Mouse (Mus musculus): ENCODE data around the gene Zfp493. TPM values are rescaled to one million over a fixed set of nuclear protein-coding genes. Genes with fewer than 3 reads are reported as not detected.
"Not testable (repeated sequence)": the region's sequence is repeated elsewhere in the genome, so short reads cannot be mapped to it uniquely, and the experiment has no call there.

Zfp493 gene
- polyA plus RNA-seq (2014; fragmentation: Nextera tagmentation; extraction: Ambion mirVana): 3.8 and 5.5 TPM in 2 replicates

DNA sequence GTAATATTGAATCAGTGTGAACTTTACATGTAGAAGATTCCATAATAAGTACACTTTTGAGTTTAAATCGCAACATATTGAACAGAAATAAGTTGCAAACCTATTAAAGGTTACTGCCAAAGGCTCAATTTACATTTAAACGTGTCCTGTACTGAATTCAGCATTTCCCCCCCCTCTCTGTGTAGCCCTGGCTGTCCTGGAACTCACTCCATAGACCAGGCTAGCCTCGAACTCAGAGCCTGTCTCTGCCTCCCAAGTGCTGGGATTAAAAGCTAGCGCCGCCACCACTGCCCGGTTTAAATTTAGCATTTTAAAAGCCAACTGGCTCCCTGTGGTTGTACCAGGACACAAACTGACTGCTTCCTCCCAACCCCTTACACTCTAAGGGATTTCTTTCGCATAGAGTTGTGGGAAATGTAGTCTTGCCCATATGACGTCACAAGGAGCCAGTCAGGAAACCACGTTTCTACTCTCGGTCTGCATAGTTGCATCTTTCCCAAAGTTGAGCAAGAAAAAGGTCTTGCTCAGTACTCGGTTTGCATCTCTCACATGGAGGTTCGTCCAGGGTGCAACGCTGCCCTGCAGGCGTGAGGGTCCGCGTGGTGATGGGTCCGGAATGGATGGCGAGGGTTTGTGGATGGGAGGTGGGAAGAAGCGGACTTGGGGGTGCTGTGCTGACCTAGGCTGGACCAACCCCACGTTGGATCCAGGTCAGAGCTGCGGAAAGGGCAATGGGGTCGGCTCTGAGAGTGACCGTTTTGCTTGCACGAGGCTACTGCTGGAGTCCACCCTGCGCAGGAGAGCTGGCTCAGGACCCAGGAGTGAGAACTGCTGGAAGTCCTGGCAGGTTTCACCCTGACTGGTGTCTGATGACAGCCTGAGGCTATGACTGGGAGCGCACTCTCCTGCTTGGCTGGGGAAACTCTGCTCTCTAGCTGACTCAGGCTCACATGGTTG, at the start of gene Zfp493:
Gene Zfp493 (plus strand): TSS at position 429 of the 957 bp plus-strand sequence.
- Histone ChIP-seq H3K4me1 (ENCODE audit: control insufficient read depth, insufficient read depth, low read length) (no peaks in the 10 kb centered on the region), H3K27ac (replicated peaks; ENCODE audit: low read depth, low read length) (no peak within 1 kb of the TSS), H3K36me3 (replicated peaks; ENCODE audit: control insufficient read depth, insufficient read depth, low read depth, low read length) (no peaks in the 10 kb centered on the region), H3K4me3 (ENCODE audit: low read depth, low read length) (peak within 1 kb of the TSS; percentile 47), H3K4me2 (ENCODE audit: low read depth, low read length) (peak within 1 kb of the TSS; percentile 65), H3K9ac (replicated peaks; ENCODE audit: low read length) (peak within 1 kb of the TSS; percentile 68), H3K27me3 (ENCODE audit: control insufficient read depth, insufficient read depth, low read length) (no peaks in the 10 kb centered on the region), H3K9me3 (replicated peaks; ENCODE audit: control insufficient read depth, low read length) (no peaks in the 10 kb centered on the region)
- ATAC-seq (replicated peaks; ENCODE audit: insufficient number of reproducible peaks, low FRiP score, low TSS enrichment, low read depth) (peak; percentile 94), DNase-seq (ENCODE audit: low spot score) (peak; percentile 89)
- 6% methylated on average over 26 of the region's 26 CpGs for WGBS

DNA sequence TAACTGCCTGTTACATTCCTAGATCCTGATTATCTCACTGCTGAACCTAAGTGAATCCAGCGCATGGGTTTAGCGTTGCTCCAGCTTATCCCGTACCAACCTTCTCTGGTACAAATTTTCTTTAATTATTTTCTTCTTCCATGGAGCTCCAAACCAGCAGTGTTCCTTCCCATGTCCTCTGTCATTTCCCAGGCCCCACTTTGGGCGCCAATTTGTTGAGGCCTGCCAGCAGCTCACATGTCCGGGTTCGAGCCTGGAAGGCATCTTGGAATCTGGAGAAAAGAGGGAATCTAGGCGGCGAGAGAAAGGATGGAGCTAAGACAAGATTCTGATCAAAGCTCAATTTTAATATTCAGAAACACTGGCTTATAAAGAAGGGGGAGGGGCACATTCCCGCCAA, 45.1 kb upstream of the Zfp493 start:
- not testable (repeated sequence) for H3K9ac ChIP-seq (replicated peaks; ENCODE audit: low read length); H3K4me1 ChIP-seq (ENCODE audit: control insufficient read depth, insufficient read depth, low read length); H3K4me3 ChIP-seq (ENCODE audit: low read depth, low read length); DNase-seq (ENCODE audit: low spot score); H3K27ac ChIP-seq (replicated peaks; ENCODE audit: low read depth, low read length); H3K36me3 ChIP-seq (replicated peaks; ENCODE audit: control insufficient read depth, insufficient read depth, low read depth, low read length); ATAC-seq (replicated peaks; ENCODE audit: insufficient number of reproducible peaks, low FRiP score, low TSS enrichment, low read depth); H3K4me2 ChIP-seq (ENCODE audit: low read depth, low read length); H3K27me3 ChIP-seq (ENCODE audit: control insufficient read depth, insufficient read depth, low read length); H3K9me3 ChIP-seq (replicated peaks; ENCODE audit: control insufficient read depth, low read length)
- 90% methylated on average over 9 of the region's 9 CpGs for WGBS

DNA sequence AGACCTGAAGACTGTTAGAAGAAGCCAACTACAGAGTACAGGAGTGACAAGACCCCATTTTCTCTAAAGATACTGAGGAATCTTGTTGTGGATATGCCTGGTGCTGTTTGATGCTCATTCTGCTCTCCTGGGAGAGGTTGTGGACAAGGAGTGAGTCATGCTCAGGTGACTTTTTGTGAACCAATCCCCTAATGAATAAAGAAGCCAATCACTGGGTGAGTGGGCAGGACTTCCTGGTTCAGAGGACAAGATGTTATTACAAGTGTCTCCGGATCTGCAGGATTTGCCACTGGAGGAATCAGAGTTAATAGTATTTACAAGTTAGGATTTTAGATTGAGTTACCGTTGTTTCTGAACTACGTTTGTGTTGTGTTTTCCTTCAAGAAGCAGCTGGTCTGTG, 36.6 kb upstream of the Zfp493 start:
- WGBS: 86% methylated on average over 3 of the region's 3 CpGs
- Histone ChIP-seq H3K9ac (replicated peaks; ENCODE audit: low read length) (no peak overlapping the region), H3K9me3 (replicated peaks; ENCODE audit: control insufficient read depth, low read length) (no peaks in the 10 kb centered on the region)

GRCm38 (mm10) chr13:67743896-67744295, 35.6 kb upstream of the Zfp493 start:
- H3K4me1 ChIP-seq (ENCODE audit: control insufficient read depth, insufficient read depth, low read length): no peaks in the 10 kb centered on the region
- no peak overlapping the region for H3K9ac ChIP-seq (replicated peaks; ENCODE audit: low read length)
- H3K4me2 ChIP-seq (ENCODE audit: low read depth, low read length): no peak overlapping the region
- DNase-seq (ENCODE audit: low spot score): no peak
- no peaks in the 10 kb centered on the region for H3K36me3 ChIP-seq (replicated peaks; ENCODE audit: control insufficient read depth, insufficient read depth, low read depth, low read length)
- H3K27me3 ChIP-seq (ENCODE audit: control insufficient read depth, insufficient read depth, low read length): no peaks in the 10 kb centered on the region
- H3K9me3 ChIP-seq (replicated peaks; ENCODE audit: control insufficient read depth, low read length): no peaks in the 10 kb centered on the region
- H3K27ac ChIP-seq (replicated peaks; ENCODE audit: low read depth, low read length): no peak overlapping the region
- H3K4me3 ChIP-seq (ENCODE audit: low read depth, low read length): no peak overlapping the region
- 88% methylated on average over 9 of the region's 9 CpGs for WGBS
- ATAC-seq (replicated peaks; ENCODE audit: insufficient number of reproducible peaks, low FRiP score, low TSS enrichment, low read depth): no peak

More for the DNA sequence above, 36.6 kb upstream of the Zfp493 start:
- no peaks in the 10 kb centered on the region for H3K27me3 ChIP-seq (ENCODE audit: control insufficient read depth, insufficient read depth, low read length)
- no peaks in the 10 kb centered on the region for H3K4me1 ChIP-seq (ENCODE audit: control insufficient read depth, insufficient read depth, low read length)
- no peak overlapping the region for H3K27ac ChIP-seq (replicated peaks; ENCODE audit: low read depth, low read length)
- H3K4me2 ChIP-seq (ENCODE audit: low read depth, low read length): no peak overlapping the region
- H3K36me3 ChIP-seq (replicated peaks; ENCODE audit: control insufficient read depth, insufficient read depth, low read depth, low read length): no peaks in the 10 kb centered on the region
- no peak for ATAC-seq (replicated peaks; ENCODE audit: insufficient number of reproducible peaks, low FRiP score, low TSS enrichment, low read depth)
- H3K4me3 ChIP-seq (ENCODE audit: low read depth, low read length): no peak overlapping the region
- no peak for DNase-seq (ENCODE audit: low spot score)

GRCm38 (mm10) chr13:67754333-67755306, 24.9 kb upstream of the Zfp493 start, which contains the start of gene Zfp85:
TSS of gene Zfp85 (minus strand) at chr13:67755228.
- peak within 1 kb of the TSS; percentile 45 for H3K4me2 ChIP-seq (ENCODE audit: low read depth, low read length)
- no peaks in the 10 kb centered on the region for H3K27me3 ChIP-seq (ENCODE audit: control insufficient read depth, insufficient read depth, low read length)
- H3K27ac ChIP-seq (replicated peaks; ENCODE audit: low read depth, low read length): no peak within 1 kb of the TSS
- no peaks in the 10 kb centered on the region for H3K9me3 ChIP-seq (replicated peaks; ENCODE audit: control insufficient read depth, low read length)
- DNase-seq (ENCODE audit: low spot score) (peak; percentile 84), ATAC-seq (replicated peaks; ENCODE audit: insufficient number of reproducible peaks, low FRiP score, low TSS enrichment, low read depth) (peak; percentile 94)
- peak within 1 kb of the TSS; percentile 54 for H3K9ac ChIP-seq (replicated peaks; ENCODE audit: low read length)
- no peaks in the 10 kb centered on the region for H3K36me3 ChIP-seq (replicated peaks; ENCODE audit: control insufficient read depth, insufficient read depth, low read depth, low read length)
- WGBS: 9% methylated on average over 24 of the region's 24 CpGs
- peak within 1 kb of the TSS; percentile 57 for H3K4me3 ChIP-seq (ENCODE audit: low read depth, low read length)
- H3K4me1 ChIP-seq (ENCODE audit: control insufficient read depth, insufficient read depth, low read length): no peaks in the 10 kb centered on the region

- DNase-seq (ENCODE audit: low spot score) (no peak), ATAC-seq (replicated peaks; ENCODE audit: insufficient number of reproducible peaks, low FRiP score, low TSS enrichment, low read depth) (no peak)
- no peak overlapping the region for H3K4me3 ChIP-seq (ENCODE audit: low read depth, low read length)
- no peaks in the 10 kb centered on the region for H3K36me3 ChIP-seq (replicated peaks; ENCODE audit: control insufficient read depth, insufficient read depth, low read depth, low read length)
- H3K27me3 ChIP-seq (ENCODE audit: control insufficient read depth, insufficient read depth, low read length): no peaks in the 10 kb centered on the region
- no peaks in the 10 kb centered on the region for H3K4me1 ChIP-seq (ENCODE audit: control insufficient read depth, insufficient read depth, low read length)
- 92% methylated on average over 6 of the region's 6 CpGs for WGBS
- no peaks in the 10 kb centered on the region for H3K9me3 ChIP-seq (replicated peaks; ENCODE audit: control insufficient read depth, low read length)
- no peak overlapping the region for H3K4me2 ChIP-seq (ENCODE audit: low read depth, low read length)
- no peak overlapping the region for H3K9ac ChIP-seq (replicated peaks; ENCODE audit: low read length)
- H3K27ac ChIP-seq (replicated peaks; ENCODE audit: low read depth, low read length): no peak overlapping the region
Measured at GRCm38 (mm10) chr13:67755761-67756160, 23.7 kb upstream of the Zfp493 start.

- H3K27ac ChIP-seq (replicated peaks; ENCODE audit: low read depth, low read length): no peak overlapping the region
- no peaks in the 10 kb centered on the region for H3K9me3 ChIP-seq (replicated peaks; ENCODE audit: control insufficient read depth, low read length)
- no peak overlapping the region for H3K9ac ChIP-seq (replicated peaks; ENCODE audit: low read length)
- no peak overlapping the region for H3K4me2 ChIP-seq (ENCODE audit: low read depth, low read length)
- no peak overlapping the region for H3K4me3 ChIP-seq (ENCODE audit: low read depth, low read length)
- ATAC-seq (replicated peaks; ENCODE audit: insufficient number of reproducible peaks, low FRiP score, low TSS enrichment, low read depth) (no peak), DNase-seq (ENCODE audit: low spot score) (no peak)
- 89% methylated on average over 1 of the region's 1 CpGs for WGBS
- H3K4me1 ChIP-seq (ENCODE audit: control insufficient read depth, insufficient read depth, low read length): no peaks in the 10 kb centered on the region
- no peaks in the 10 kb centered on the region for H3K36me3 ChIP-seq (replicated peaks; ENCODE audit: control insufficient read depth, insufficient read depth, low read depth, low read length)
- no peaks in the 10 kb centered on the region for H3K27me3 ChIP-seq (ENCODE audit: control insufficient read depth, insufficient read depth, low read length)
Measured at GRCm38 (mm10) chr13:67759966-67760365, 19.5 kb upstream of the Zfp493 start.

Measured in embryonic facial prominence, embryonic 11.5 days (tissue).